Comparison of ENCODE assay signal across 22 mouse cellular contexts in genomic region chr10:81462917-81463316, GRCm38 (mm10). TPM values are rescaled to one million over a fixed set of nuclear protein-coding genes. Genes with fewer than 3 reads are reported as not detected.
DNase-seq lines count a peak whose midpoint lies in the region; ATAC-seq and TF ChIP-seq lines count a peak whose summit lies in the region.
"Had no signal": no experiment of that assay in that cellular context is flagged by ENCODE, and none has a peak within 500 bp of the region (broad histone marks: within the 10 kb centered on the region; RNA-seq: fewer than 3 reads in every experiment).

No protein-coding gene starts in this region.

- intact Hi-C loops in heart, adult 2 months (cut with DNase I), result no loop called here

- H3K4me1 ChIP-seq in forebrain, embryonic 10.5 days, result peaks cover 49% of the 10 kb centered on the region
- H3K4me1 ChIP-seq in forebrain, embryonic 15.5 days, result peaks cover 13% of the 10 kb centered on the region
- H3K4me1 ChIP-seq in heart, adult 2 months (ENCODE audit: control insufficient read depth, insufficient read depth, low read length), result no peaks in the 10 kb centered on the region
- H3K4me1 ChIP-seq in liver, embryonic 11.5 days (replicated peaks; ENCODE audit: control insufficient read depth, insufficient read depth, low read length), result peaks cover 14% of the 10 kb centered on the region
- H3K4me1 ChIP-seq in E14TG2a.4 (replicated peaks; ENCODE audit: low read depth, low read length), result peaks cover 89% of the 10 kb centered on the region
- H3K4me1 ChIP-seq in intestine, embryonic 16.5 days (ENCODE audit: control insufficient read depth, insufficient read depth, low read length), result peaks cover 10% of the 10 kb centered on the region

- WGBS in forebrain, embryonic 10.5 days, result 82% methylated on average over 7 of the region's 7 CpGs
- 74% methylated on average over 7 of the region's 7 CpGs for WGBS in forebrain, embryonic 15.5 days
- 85% methylated on average over 7 of the region's 7 CpGs for WGBS in heart, adult 2 months
- 75% methylated on average over 7 of the region's 7 CpGs for WGBS in liver, embryonic 11.5 days
- WGBS in intestine, embryonic 16.5 days, result 75% methylated on average over 7 of the region's 7 CpGs

- H3K4me2 ChIP-seq in forebrain, embryonic 15.5 days (replicated peaks), result no peak overlapping the region
- H3K4me2 ChIP-seq in liver, embryonic 11.5 days, result no peak overlapping the region; the same call in 1 of the 2 replicates
- no peak overlapping the region for H3K4me2 ChIP-seq in intestine, embryonic 16.5 days (ENCODE audit: low read depth, low read length)
- H3K4me2 ChIP-seq: heart, embryonic 13.5 days; neural tube, embryonic 12.5 days had no signal

- DNase-seq in forebrain, embryonic 10.5 days (ENCODE audit: extremely low spot score, low spot score), result no peak
- DNase-seq in heart, postnatal 4 days, result peak; percentile 3
- DNase-seq in heart, adult 2 months, result no peak
- DNase-seq in liver, result peak; percentile 3
- no peak for DNase-seq in liver, embryonic 11.5 days (ENCODE audit: low spot score)
- DNase-seq: adrenal gland, postnatal 10 days; cerebellum, adult 11 months; embryo, embryonic 11 days; kidney, adult 18-20 months; thymus, postnatal 14 days had no signal

- 0 out of 2 replicates have a peak overlapping the region, but pooled peaks have one; percentile 1 for H3K4me3 ChIP-seq in forebrain, embryonic 10.5 days
- no peak overlapping the region for H3K4me3 ChIP-seq in forebrain, embryonic 15.5 days
- H3K4me3 ChIP-seq in heart, adult 2 months, result no peak overlapping the region
- H3K4me3 ChIP-seq in liver, embryonic 11.5 days (ENCODE audit: low read depth, low read length), result no peak overlapping the region
- peak overlapping the region; percentile 54 for H3K4me3 ChIP-seq in E14TG2a.4 (replicated peaks; ENCODE audit: low read length)
- no peak overlapping the region for H3K4me3 ChIP-seq in intestine, embryonic 16.5 days (ENCODE audit: low read length)
- H3K4me3 ChIP-seq: embryonic facial prominence, embryonic 15.5 days; heart, embryonic 13.5 days; midbrain, embryonic 12.5 days; neural tube, embryonic 12.5 days had no signal

- TF ChIP-seq EP300 in heart, adult 2 months (IDR thresholded peaks at IDR 0.05; ENCODE audit: insufficient read depth, low read depth, low read length), result no peak

- no peaks in the 10 kb centered on the region for H3K79me2 ChIP-seq in heart, adult 2 months (replicated peaks; ENCODE audit: control insufficient read depth, insufficient read depth, low read length)

- H3K27ac ChIP-seq in forebrain, embryonic 10.5 days, result no peak overlapping the region
- no peak overlapping the region for H3K27ac ChIP-seq in forebrain, embryonic 15.5 days (replicated peaks)
- no peak overlapping the region for H3K27ac ChIP-seq in heart, adult 2 months
- no peak overlapping the region for H3K27ac ChIP-seq in liver, embryonic 11.5 days (ENCODE audit: low read depth, low read length)
- no peak overlapping the region for H3K27ac ChIP-seq in intestine, embryonic 16.5 days (ENCODE audit: low read length)
- H3K27ac ChIP-seq: embryonic facial prominence, embryonic 15.5 days; heart, embryonic 13.5 days; liver, embryonic 14.5 days; midbrain, embryonic 12.5 days; neural tube, embryonic 12.5 days; stomach, postnatal 0 days had no signal

- peaks cover 96% of the 10 kb centered on the region for H3K27me3 ChIP-seq in forebrain, embryonic 10.5 days (ENCODE audit: poor library complexity, severe bottlenecking)
- peaks cover 37% of the 10 kb centered on the region for H3K27me3 ChIP-seq in forebrain, embryonic 15.5 days
- peaks cover 15% of the 10 kb centered on the region for H3K27me3 ChIP-seq in heart, adult 2 months (ENCODE audit: control insufficient read depth, insufficient read depth, low read length)
- peaks cover 96% of the 10 kb centered on the region for H3K27me3 ChIP-seq in liver, embryonic 11.5 days (replicated peaks; ENCODE audit: control insufficient read depth, insufficient read depth, low read length)
- H3K27me3 ChIP-seq in E14TG2a.4 (ENCODE audit: insufficient read depth, low read length), result peaks cover 15% of the 10 kb centered on the region
- H3K27me3 ChIP-seq in intestine, embryonic 16.5 days (replicated peaks; ENCODE audit: control insufficient read depth, insufficient read depth, low read length), result peaks cover 56% of the 10 kb centered on the region

- H3K9me3 ChIP-seq in forebrain, embryonic 10.5 days, result no peaks in the 10 kb centered on the region
- H3K9me3 ChIP-seq in forebrain, embryonic 15.5 days, result no peaks in the 10 kb centered on the region
- no peaks in the 10 kb centered on the region for H3K9me3 ChIP-seq in liver, embryonic 11.5 days (ENCODE audit: control insufficient read depth, low read length)
- H3K9me3 ChIP-seq in E14TG2a.4 (ENCODE audit: low read length), result no peaks in the 10 kb centered on the region
- H3K9me3 ChIP-seq in intestine, embryonic 16.5 days (ENCODE audit: control insufficient read depth, low read length), result no peaks in the 10 kb centered on the region
- H3K9me3 ChIP-seq: embryonic facial prominence, embryonic 15.5 days; G1E; heart, embryonic 13.5 days; midbrain, embryonic 12.5 days; neural tube, embryonic 12.5 days had no signal

- no peaks in the 10 kb centered on the region for H3K36me3 ChIP-seq in forebrain, embryonic 10.5 days (replicated peaks)
- peaks cover 10% of the 10 kb centered on the region; the same call in 1 of the 2 replicates for H3K36me3 ChIP-seq in forebrain, embryonic 15.5 days
- no peaks in the 10 kb centered on the region for H3K36me3 ChIP-seq in heart, adult 2 months (ENCODE audit: control insufficient read depth, insufficient read depth, low read length)
- no peaks in the 10 kb centered on the region for H3K36me3 ChIP-seq in liver, embryonic 11.5 days (ENCODE audit: control insufficient read depth, insufficient read depth, low read length)
- peaks cover 12% of the 10 kb centered on the region for H3K36me3 ChIP-seq in E14TG2a.4 (ENCODE audit: insufficient read depth, low read length)
- no peaks in the 10 kb centered on the region for H3K36me3 ChIP-seq in intestine, embryonic 16.5 days (ENCODE audit: control insufficient read depth, insufficient read depth, low read length)
- H3K36me3 ChIP-seq: embryonic facial prominence, embryonic 15.5 days; G1E; heart, embryonic 13.5 days had no signal

- no peak overlapping the region for H3K9ac ChIP-seq in forebrain, embryonic 15.5 days (replicated peaks)
- H3K9ac ChIP-seq in heart, adult 2 months (ENCODE audit: low read depth, low read length), result no peak overlapping the region
- no peak overlapping the region for H3K9ac ChIP-seq in liver, embryonic 11.5 days (ENCODE audit: low read depth, low read length)
- H3K9ac ChIP-seq in intestine, embryonic 16.5 days (ENCODE audit: low read depth, low read length), result no peak overlapping the region
- H3K9ac ChIP-seq: embryonic facial prominence, embryonic 15.5 days; heart, embryonic 13.5 days; liver, embryonic 14.5 days; midbrain, embryonic 12.5 days; neural tube, embryonic 12.5 days had no signal

- ATAC-seq in forebrain, embryonic 15.5 days (replicated peaks), result no peak
- no peak for ATAC-seq in liver, embryonic 11.5 days (replicated peaks; ENCODE audit: low FRiP score)
- ATAC-seq in intestine, embryonic 16.5 days, result no peak
- ATAC-seq: activated CD4-positive, CD25-positive, alpha-beta regulatory T cell, adult 4 months; CD4-positive, CD25-positive, alpha-beta regulatory T cell, adult 4 months had no signal

- no peak for TF ChIP-seq POLR2A in heart, adult 2 months (IDR thresholded peaks at IDR 0.05; ENCODE audit: insufficient read depth, low read depth, low read length)

- TF ChIP-seq CTCF in heart, adult 2 months (IDR thresholded peaks at IDR 0.05), result no peak
- TF ChIP-seq CTCF in E14TG2a.4 (conservative IDR thresholded peaks at IDR 0.05; ENCODE audit: low read length), result no peak

RNA-seq across cellular contexts. Expression of gene Nfic, which starts 7.5 kb away (rescaled TPM):
- polyA plus RNA-seq in forebrain, embryonic 10.5 days (2016; fragmentation: Nextera tagmentation; extraction: Ambion mirVana), result 7.3 and 8.6 TPM in 2 replicates
- 24.2 and 29.4 TPM in 2 replicates for polyA plus RNA-seq in forebrain, embryonic 15.5 days (2015; fragmentation: Nextera tagmentation; extraction: Ambion mirVana)
- total RNA-seq in heart, postnatal 4 days (2021), result 100 to 1,000 TPM; 125 to 130 TPM
- 100 to 1,000 TPM in 1 of 2 experiments, 10 to 100 TPM in 1; 94.2 to 104 TPM for total RNA-seq in heart, adult 2 months (2021)
- 59.9 and 80.1 TPM in 2 replicates for polyA plus RNA-seq in heart, adult 2 months (2012; rRNA removed)
- 15.4 and 21.4 TPM in 2 replicates for polyA plus RNA-seq in liver, embryonic 11.5 days (2014; fragmentation: Nextera tagmentation; extraction: Ambion mirVana)
- 49.8 and 55.8 TPM in 2 replicates for polyA plus RNA-seq in intestine, embryonic 16.5 days (2015; fragmentation: Nextera tagmentation; extraction: Ambion mirVana)

RNA-seq across cellular contexts. Expression of gene Celf5, which starts 19.6 kb away (rescaled TPM):
- polyA plus RNA-seq in forebrain, embryonic 10.5 days (2016; fragmentation: Nextera tagmentation; extraction: Ambion mirVana), result 3.1 and 5.6 TPM in 2 replicates
- 76.1 and 78.5 TPM in 2 replicates for polyA plus RNA-seq in forebrain, embryonic 15.5 days (2015; fragmentation: Nextera tagmentation; extraction: Ambion mirVana)
- under 1 TPM; 0.09 to 0.33 TPM for total RNA-seq in heart, postnatal 4 days (2021)
- under 1 TPM in 1 of 2 experiments, not detected in 1; 0.16 TPM for total RNA-seq in heart, adult 2 months (2021)
- polyA plus RNA-seq in heart, adult 2 months (2012; rRNA removed), result 0.39 and 0.73 TPM in 2 replicates
- 0.12 TPM in 1 of 2 replicates, not detected in the other for polyA plus RNA-seq in liver, embryonic 11.5 days (2014; fragmentation: Nextera tagmentation; extraction: Ambion mirVana)
- 1.4 and 1.5 TPM in 2 replicates for polyA plus RNA-seq in intestine, embryonic 16.5 days (2015; fragmentation: Nextera tagmentation; extraction: Ambion mirVana)

RNA-seq across cellular contexts. Expression of gene Ncln, which starts 33.3 kb away (rescaled TPM):
- polyA plus RNA-seq in forebrain, embryonic 10.5 days (2016; fragmentation: Nextera tagmentation; extraction: Ambion mirVana), result 88.2 and 90.4 TPM in 2 replicates
- polyA plus RNA-seq in forebrain, embryonic 15.5 days (2015; fragmentation: Nextera tagmentation; extraction: Ambion mirVana), result 60.3 and 65.0 TPM in 2 replicates
- total RNA-seq in heart, postnatal 4 days (2021), result 10 to 100 TPM; 57.1 to 62.3 TPM
- 10 to 100 TPM; 68.6 to 74.2 TPM for total RNA-seq in heart, adult 2 months (2021)
- polyA plus RNA-seq in heart, adult 2 months (2012; rRNA removed), result 107 and 116 TPM in 2 replicates
- polyA plus RNA-seq in liver, embryonic 11.5 days (2014; fragmentation: Nextera tagmentation; extraction: Ambion mirVana), result 92.2 and 97.9 TPM in 2 replicates
- polyA plus RNA-seq in intestine, embryonic 16.5 days (2015; fragmentation: Nextera tagmentation; extraction: Ambion mirVana), result 126 and 137 TPM in 2 replicates

RNA-seq across cellular contexts. Expression of gene S1pr4, which starts 37.0 kb away (rescaled TPM):
- 0.32 and 0.33 TPM in 2 replicates for polyA plus RNA-seq in forebrain, embryonic 10.5 days (2016; fragmentation: Nextera tagmentation; extraction: Ambion mirVana)
- polyA plus RNA-seq in forebrain, embryonic 15.5 days (2015; fragmentation: Nextera tagmentation; extraction: Ambion mirVana), result 0.69 and 0.73 TPM in 2 replicates
- total RNA-seq in heart, postnatal 4 days (2021), result under 1 TPM; 0.50 to 0.57 TPM
- total RNA-seq in heart, adult 2 months (2021), result 1 to 10 TPM in 1 of 2 experiments, under 1 TPM in 1; 0.81 to 1.1 TPM
- 2.0 and 3.1 TPM in 2 replicates for polyA plus RNA-seq in heart, adult 2 months (2012; rRNA removed)
- polyA plus RNA-seq in liver, embryonic 11.5 days (2014; fragmentation: Nextera tagmentation; extraction: Ambion mirVana), result 4.5 and 4.6 TPM in 2 replicates
- polyA plus RNA-seq in intestine, embryonic 16.5 days (2015; fragmentation: Nextera tagmentation; extraction: Ambion mirVana), result 0.86 and 0.99 TPM in 2 replicates

Comparison
In these comparisons a context has a peak if more than half of its experiments do, and no peak if none do; other contexts are left out.
1. DNase-seq: peak in heart, postnatal 4 days (single experiment) and liver (single experiment); none in forebrain, embryonic 10.5 days (single experiment), heart, adult 2 months (0 of 2) and liver, embryonic 11.5 days (single experiment).
2. H3K4me3 ChIP-seq: peak in forebrain, embryonic 10.5 days (single experiment) and E14TG2a.4 (single experiment); none in forebrain, embryonic 15.5 days (single experiment), heart, adult 2 months (single experiment), liver, embryonic 11.5 days (single experiment) and intestine, embryonic 16.5 days (single experiment).
3. RNA of gene Celf5, which starts 19.6 kb away (polyA plus RNA-seq): 76.1 to 78.5 TPM in forebrain, embryonic 15.5 days; 3.1 to 5.6 TPM in forebrain, embryonic 10.5 days, 1.4 to 1.5 TPM in intestine, embryonic 16.5 days, 0.39 to 0.73 TPM in heart, adult 2 months and 0.12 TPM in liver, embryonic 11.5 days; every median in the first group is over 10 times any median in the second.